Mouse (Mus musculus) lung, postnatal 0 days (tissue): Measurements from ENCODE around the gene Gm21149. TPM values are rescaled to one million over a fixed set of nuclear protein-coding genes. Genes with fewer than 3 reads are reported as not detected.
"Not testable (repeated sequence)": the region's sequence is repeated elsewhere in the genome, so short reads cannot be mapped to it uniquely, and the experiment has no call there.

Source experiments
- ATAC-seq: fragments of 200-750 bp; cut with Nextera tagmentation; 2 replicates; pipeline ENCODE4 v1.8.0; 2017; ENCODE audit warnings: moderate library complexity
- DNase-seq: peaks from one replicate; pipeline ENCODE4 v3.0.0-alpha.2; 2016; ENCODE audit warnings: low spot score
- H3K27ac ChIP-seq: fragments of 300-500 bp; sonication (generic); 2 replicates; pipeline ENCODE4 v1.5.1; 2014; ENCODE audit warnings: antibody characterized with exemption, mild to moderate bottlenecking, low read length, mixed read lengths
- H3K27me3 ChIP-seq: fragments of 300-500 bp; sonication (generic); replicated peaks from 2 replicates; pipeline ENCODE4 v1.6.1; 2014; ENCODE audit warnings: low read length, mixed read lengths; ENCODE audit not compliant: insufficient read depth
- H3K36me3 ChIP-seq: fragments of 300-500 bp; sonication (generic); 2 replicates; pipeline ENCODE4 v1.6.1; 2014; ENCODE audit warnings: low read length, mixed read lengths; ENCODE audit not compliant: insufficient read depth
- H3K4me1 ChIP-seq: fragments of 300-500 bp; sonication (generic); 2 replicates; pipeline ENCODE4 v1.6.1; 2014; ENCODE audit warnings: antibody characterized with exemption, low read depth, low read length, mixed read lengths; ENCODE audit not compliant: insufficient read depth
- H3K4me2 ChIP-seq: fragments of 300-500 bp; sonication (generic); replicated peaks from 2 replicates; pipeline ENCODE4 v1.6.1; 2014; ENCODE audit warnings: low read depth, mild to moderate bottlenecking, low read length, moderate library complexity, mixed read lengths
- H3K4me3 ChIP-seq: fragments of 300-500 bp; sonication (generic); 2 replicates; pipeline ENCODE4 v1.5.1; 2014; ENCODE audit warnings: low read depth, low read length
- H3K9ac ChIP-seq: fragments of 300-500 bp; sonication (generic); replicated peaks from 2 replicates; pipeline ENCODE4 v1.6.1; 2014; ENCODE audit warnings: low read depth, mild to moderate bottlenecking
- H3K9me3 ChIP-seq: fragments of 300-500 bp; sonication (generic); 2 replicates; pipeline ENCODE4 v1.6.1; 2016; ENCODE audit warnings: low read length, mixed read lengths
- CTCF ChIP-seq: IDR thresholded peaks from 2 replicates; pipeline ENCODE4 v1.5.1; 2016; ENCODE audit warnings: antibody characterized with exemption, mild to moderate bottlenecking
- WGBS: fragments of 180-500 bp; shearing (Covaris S2); extraction: QIAGEN DNeasy Blood & Tissue Kit; methylation state at CpG from one replicate; pipeline ENCODE4 v1.1.7; 2014; 5-methylcytosine and 5-hydroxymethylcytosine counted together
- polyA plus RNA-seq: library from polyadenylated mRNA; unstranded; fragments of >200 nt; fragmentation: Nextera tagmentation; extraction: Ambion mirVana; gene quantifications from 2 replicates; pipeline ENCODE4 v1.2.1, GENCODE M21; 2015

The Gm21149 gene
- polyA plus RNA-seq, 1 experiment from 2014 or later = not detected

DNA sequence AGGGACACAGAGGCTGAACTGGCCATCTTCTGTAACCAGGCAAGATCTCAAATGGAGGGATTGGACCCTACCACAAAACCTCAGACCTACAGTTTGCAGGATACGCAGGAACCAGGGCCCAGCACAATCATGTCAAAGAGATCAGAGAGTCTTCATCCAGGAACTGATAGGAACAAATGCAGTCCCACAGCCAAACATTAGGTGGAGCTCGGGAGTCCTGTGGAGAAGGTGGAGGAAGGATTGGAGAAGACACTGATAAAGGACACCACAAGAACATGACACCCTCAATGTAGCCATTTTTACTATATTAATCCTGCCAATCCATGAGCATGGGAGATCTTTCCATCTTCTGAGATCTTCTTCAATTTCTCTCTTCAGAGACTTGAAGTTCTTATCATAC, 12.8 kb downstream of the Gm21149 start:
- not testable (repeated sequence) for ATAC-seq, H3K4me3 ChIP-seq, H3K36me3 ChIP-seq, DNase-seq, H3K9ac ChIP-seq, H3K27me3 ChIP-seq, H3K4me2 ChIP-seq, H3K4me1 ChIP-seq, H3K27ac ChIP-seq, H3K9me3 ChIP-seq
- 0 out of 2 replicates have a peak, but pooled peaks have one; percentile 13 for TF ChIP-seq CTCF
- WGBS = 25% methylated on average over 1 of the region's 2 CpGs

DNA sequence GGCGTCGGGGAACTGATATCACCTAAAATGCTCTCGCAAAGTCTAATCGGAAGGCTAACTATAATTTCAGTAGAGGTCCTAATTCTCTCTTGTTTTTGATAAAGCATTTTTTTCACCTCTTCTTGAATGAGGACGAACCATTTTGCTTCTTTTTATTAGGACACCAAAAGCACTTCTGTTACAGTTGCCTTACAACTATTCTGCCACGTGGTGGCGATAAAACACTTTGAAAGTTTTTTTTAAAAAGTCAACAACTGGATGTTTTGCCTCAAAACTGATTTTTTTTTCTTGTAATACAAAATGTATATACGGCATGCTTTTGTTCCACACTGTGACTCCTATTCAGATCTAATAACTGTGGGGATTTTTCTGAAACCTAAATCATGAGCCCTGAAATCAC, 14.7 kb downstream of the Gm21149 start:
- not testable (repeated sequence) for H3K27me3 ChIP-seq, H3K9me3 ChIP-seq, H3K4me3 ChIP-seq, ATAC-seq, H3K9ac ChIP-seq, H3K4me2 ChIP-seq, DNase-seq, H3K36me3 ChIP-seq, H3K4me1 ChIP-seq, H3K27ac ChIP-seq
- peak; percentile 15; the same call in 1 of the 2 replicates for TF ChIP-seq CTCF
- 59% methylated on average over 8 of the region's 8 CpGs for WGBS

DNA sequence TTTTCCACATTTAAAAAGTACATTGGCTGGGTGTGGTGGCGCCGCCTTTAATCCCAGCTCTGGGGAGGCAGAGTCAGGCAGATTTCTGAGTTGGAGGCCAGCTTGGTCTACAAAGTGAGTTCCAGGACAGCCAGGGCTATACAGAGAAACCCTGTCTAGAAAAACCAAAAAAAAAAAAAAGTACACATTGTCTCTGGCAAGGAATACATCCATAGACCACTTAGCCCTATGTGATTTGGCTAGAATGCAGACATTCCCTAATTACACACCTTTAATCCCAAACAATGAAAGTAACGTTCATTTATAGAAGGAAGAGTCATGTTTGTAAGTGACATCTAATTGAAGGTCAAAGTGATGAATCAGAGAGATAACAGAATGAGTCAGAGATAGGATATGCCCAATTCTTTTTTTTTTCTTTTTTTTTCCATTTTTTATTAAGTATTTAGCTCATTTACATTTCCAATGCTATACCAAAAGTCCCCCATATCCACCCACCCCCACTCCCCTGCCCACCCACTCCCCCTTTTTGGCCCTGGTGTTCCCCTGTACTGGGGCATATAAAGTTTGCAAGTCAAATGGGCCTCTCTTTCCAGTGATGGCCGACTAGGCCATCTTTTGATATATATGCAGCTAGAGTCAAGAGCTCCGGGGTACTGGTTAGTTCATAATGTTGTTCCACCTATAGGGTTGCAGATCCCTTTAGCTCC, 18.3 kb downstream of the Gm21149 start:
- H3K9me3 ChIP-seq, H3K4me3 ChIP-seq, H3K4me2 ChIP-seq, H3K36me3 ChIP-seq, H3K27me3 ChIP-seq, H3K4me1 ChIP-seq, ATAC-seq, DNase-seq, H3K27ac ChIP-seq, H3K9ac ChIP-seq: not testable (repeated sequence)
- 71% methylated on average over 3 of the region's 5 CpGs for WGBS

Other genes starting within 250 kb of the Gm21149 start
- not detected in 2 replicates for gene Gm21190, start 52.7 kb upstream of the Gm21149 start, polyA plus RNA-seq
- not detected in 2 replicates for gene Gm21083, start 100.8 kb upstream of the Gm21149 start, polyA plus RNA-seq
- gene Speer4d, start 142.5 kb upstream of the Gm21149 start, polyA plus RNA-seq = not detected in 2 replicates
- not detected in 2 replicates for gene 4930572O03Rik, start 180.5 kb upstream of the Gm21149 start, polyA plus RNA-seq
- gene Speer4c, start 237.7 kb upstream of the Gm21149 start, polyA plus RNA-seq = 0.42 and 0.51 TPM in 2 replicates